Mouse (Mus musculus) ovary, adult 2 months (tissue): Measurements from ENCODE around the gene Rhebl1. TPM values are rescaled to one million over a fixed set of nuclear protein-coding genes. Genes with fewer than 3 reads are reported as not detected.

Source experiments
- polyA plus RNA-seq: library from polyadenylated mRNA; depleted of rRNA; stranded (reverse); fragments of >200 nt; gene quantifications from 2 replicates; pipeline ENCODE4 v1.2.3, GENCODE M21; 2012; rRNA removed

The Rhebl1 gene
- polyA plus RNA-seq: 5.6 and 7.7 TPM in 2 replicates

DNA sequence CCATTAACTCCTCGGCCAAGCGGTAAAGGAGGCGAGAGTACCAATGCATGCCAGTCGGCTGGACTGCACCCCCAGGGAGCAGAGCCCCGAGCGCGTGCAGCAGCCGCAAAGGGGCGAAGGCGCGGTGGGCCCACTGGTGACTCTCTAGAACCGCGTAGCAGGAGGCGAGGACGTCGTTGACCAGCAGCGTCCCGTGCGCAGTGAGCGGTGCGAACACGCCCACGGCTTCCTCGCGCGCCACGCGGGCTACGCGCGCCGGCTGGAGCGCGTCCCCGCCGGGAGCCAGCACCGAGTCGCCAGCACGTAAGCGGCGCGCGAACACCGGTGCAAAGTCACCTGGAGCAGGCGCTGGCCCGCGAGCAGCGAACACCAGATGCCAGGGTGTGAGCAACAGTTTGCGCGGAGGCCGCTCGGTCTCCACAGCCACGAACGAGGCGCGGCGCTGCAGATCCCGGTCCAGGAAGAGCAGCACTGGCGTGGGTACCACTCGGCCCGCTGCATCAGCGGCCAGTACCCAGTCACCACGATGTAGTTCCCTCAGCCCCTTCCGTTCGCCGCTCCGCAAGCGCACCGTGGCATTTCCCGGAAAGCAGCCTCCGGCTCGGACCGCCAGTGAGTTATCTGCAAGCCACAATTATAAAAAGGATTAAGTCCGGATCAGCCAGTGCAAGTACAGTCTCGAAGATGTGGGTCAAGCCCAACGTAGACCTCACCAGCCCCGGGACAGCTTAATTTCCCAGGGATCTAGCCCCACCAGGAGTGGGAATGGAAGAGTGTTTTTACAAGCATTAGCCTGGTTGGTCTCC lies at the start of gene Rhebl1:
Rhebl1 (minus strand) TSS at position 601 of the 806 bp plus-strand sequence.

DNA sequence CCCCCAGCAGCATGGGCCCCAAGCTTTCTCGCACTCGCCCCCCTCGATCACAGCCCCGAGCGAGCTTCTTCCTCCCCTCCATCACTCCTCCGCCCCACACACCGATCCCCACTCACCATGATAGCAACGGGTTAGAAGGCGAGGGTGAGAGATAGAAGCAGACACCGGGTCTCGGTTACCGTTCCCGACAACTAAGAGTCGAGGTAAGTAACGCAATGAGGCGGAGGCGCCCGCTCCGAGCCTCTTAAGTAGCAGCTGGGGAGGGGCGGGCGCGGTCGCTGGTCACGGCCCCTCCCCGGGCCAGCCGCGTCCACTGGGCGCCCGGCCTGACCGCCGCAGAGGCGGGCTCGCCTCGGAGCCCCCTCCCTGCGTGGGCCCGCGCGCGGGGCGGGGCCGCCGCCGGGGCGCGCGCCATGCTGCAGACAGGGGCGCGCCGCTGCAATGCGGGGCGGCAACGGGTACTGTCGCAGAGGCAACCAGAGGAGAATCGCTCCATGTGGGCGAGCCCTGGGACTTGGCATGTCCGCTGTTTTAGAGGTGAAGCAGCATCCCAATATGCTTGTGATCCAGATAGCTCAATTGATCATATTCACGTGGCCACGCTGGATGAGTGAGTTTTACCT lies 40.0 kb upstream of the Rhebl1 start, which contains the start of gene Tuba1b:
Tuba1b (minus strand) TSS at position 349 of the 623 bp plus-strand sequence.

GRCm38 (mm10) chr15:98917538-98918498 lies 23.5 kb upstream of the Rhebl1 start, which contains the start of gene Lmbr1l:
Gene Lmbr1l, minus strand, starts transcription at chr15:98918231.

DNA sequence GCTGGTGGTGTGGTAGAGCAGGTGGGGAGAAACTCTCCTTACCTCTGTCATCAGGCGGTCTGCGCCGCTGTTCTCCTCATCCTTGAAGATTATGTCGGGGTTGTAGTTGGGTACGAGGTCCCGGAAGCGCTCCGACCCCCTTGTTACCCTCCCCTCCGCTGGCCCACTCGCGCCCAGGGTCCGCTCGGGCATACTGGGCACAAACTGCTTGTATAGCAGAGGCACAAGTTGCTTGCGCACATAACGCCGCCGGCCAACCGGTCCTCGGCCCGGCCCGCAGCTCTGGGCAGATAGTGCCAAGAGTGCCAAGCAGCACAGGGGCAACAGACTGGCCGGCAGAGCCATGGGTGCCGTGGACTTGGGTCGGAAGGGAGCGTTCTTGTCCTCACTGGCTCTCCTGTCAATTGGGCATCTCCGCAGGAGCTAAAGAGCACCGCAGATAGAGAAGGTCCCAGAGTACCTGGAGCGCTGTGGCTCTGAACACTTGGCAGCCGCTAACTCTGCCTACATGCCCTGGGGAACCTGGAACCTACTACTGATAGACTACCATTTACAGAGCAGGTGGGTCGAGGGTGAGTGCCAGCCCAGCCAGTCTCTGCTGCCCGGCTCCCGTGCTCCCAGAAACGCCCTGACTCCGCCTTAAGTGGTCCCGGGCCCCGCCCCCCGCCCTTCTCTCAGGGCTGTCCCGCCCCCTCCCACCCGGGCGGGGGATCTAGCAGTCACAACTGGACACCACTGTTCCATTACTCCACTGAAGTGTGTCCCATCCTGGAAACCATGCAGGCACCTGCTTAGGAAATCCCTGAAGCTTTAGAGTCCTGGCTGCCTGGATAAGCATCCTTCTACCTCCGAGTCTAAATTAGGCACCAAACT lies 3.8 kb upstream of the Rhebl1 start, which contains the start of gene Dhh:
Dhh (minus strand) TSS at position 613 of the 873 bp plus-strand sequence.

GRCm38 (mm10) chr15:98871070-98871915 lies 23.0 kb downstream of the Rhebl1 start, which contains the start of gene Kmt2d:
Gene Kmt2d, minus strand, starts transcription at chr15:98871204.

GRCm38 (mm10) chr15:98830736-98831683 lies 63.3 kb downstream of the Rhebl1 start, which contains the start of gene Prkag1:
Gene Prkag1, minus strand, starts transcription at chr15:98831521.

Other genes with a start within 250 kb of the Rhebl1 start
- gene Ddx23, start 231.6 kb downstream of the Rhebl1 start, polyA plus RNA-seq: 36.2 and 37.9 TPM in 2 replicates
- 2.1 and 2.6 TPM in 2 replicates for gene Rnd1, start 217.1 kb downstream of the Rhebl1 start, polyA plus RNA-seq
- gene Ccdc65, start 186.3 kb downstream of the Rhebl1 start, polyA plus RNA-seq: 6.3 and 7.8 TPM in 2 replicates
- 28.3 and 37.1 TPM in 2 replicates for gene Fkbp11, start 166.3 kb downstream of the Rhebl1 start, polyA plus RNA-seq
- gene Arf3, start 131.3 kb downstream of the Rhebl1 start, polyA plus RNA-seq: 143 and 148 TPM in 2 replicates
- gene Wnt10b, start 116.4 kb downstream of the Rhebl1 start, polyA plus RNA-seq: 104 and 226 TPM in 2 replicates
- 0.14 and 0.35 TPM in 2 replicates for gene Wnt1, start 104.7 kb downstream of the Rhebl1 start, polyA plus RNA-seq
- gene Ddn, start 85.0 kb downstream of the Rhebl1 start, polyA plus RNA-seq: 0.07 TPM in 1 of 2 replicates, not detected in the other
- 51.7 and 70.0 TPM in 2 replicates for gene Prkag1, start 63.0 kb downstream of the Rhebl1 start, polyA plus RNA-seq
- 33.6 and 36.2 TPM in 2 replicates for gene Kmt2d, start 23.3 kb downstream of the Rhebl1 start, polyA plus RNA-seq
- gene Dhh, start 4.0 kb upstream of the Rhebl1 start, polyA plus RNA-seq: 31.3 and 36.8 TPM in 2 replicates
- gene Lmbr1l, start 23.7 kb upstream of the Rhebl1 start, polyA plus RNA-seq: 185 and 201 TPM in 2 replicates
- 2,787 and 3,874 TPM in 2 replicates for gene Tuba1b, start 40.0 kb upstream of the Rhebl1 start, polyA plus RNA-seq
- 283 and 558 TPM in 2 replicates for gene Gm49450, start 59.0 kb upstream of the Rhebl1 start, polyA plus RNA-seq
- gene Tuba1a, start 59.2 kb upstream of the Rhebl1 start, polyA plus RNA-seq: 629 and 682 TPM in 2 replicates
- 237 and 310 TPM in 2 replicates for gene Tuba1c, start 135.4 kb upstream of the Rhebl1 start, polyA plus RNA-seq
- gene Prph, start 160.6 kb upstream of the Rhebl1 start, polyA plus RNA-seq: 3.1 and 5.7 TPM in 2 replicates
- gene Troap, start 180.0 kb upstream of the Rhebl1 start, polyA plus RNA-seq: 11.9 and 18.1 TPM in 2 replicates
- gene C1ql4, start 193.3 kb upstream of the Rhebl1 start, polyA plus RNA-seq: not detected in 2 replicates
- 0.41 and 0.77 TPM in 2 replicates for gene Dnajc22, start 198.6 kb upstream of the Rhebl1 start, polyA plus RNA-seq
- 16.4 and 20.7 TPM in 2 replicates for gene Spats2, start 231.4 kb upstream of the Rhebl1 start, polyA plus RNA-seq